Mouse (Mus musculus) spleen, adult 10 weeks (tissue): ENCODE data around the gene Hnrnpc. TPM values are rescaled to one million over a fixed set of nuclear protein-coding genes. Genes with fewer than 3 reads are reported as not detected.

ENCODE experiments used
- polyA plus RNA-seq: library from polyadenylated mRNA; stranded (reverse); fragments of 350-450 nt; fragmentation: Illumina TruSeq; extraction: RNeasy Lipid Tissue Mini Kit (QIAGEN cat#74804); gene quantifications from one replicate; pipeline ENCODE4 v1.2.3, GENCODE M21; 2015; ENCODE audit warnings: low replicate concordance; ENCODE audit not compliant: insufficient read depth

Gene Hnrnpc
- polyA plus RNA-seq = 497 TPM

GRCm38 (mm10) chr14:52103856-52104676, at the start of gene Hnrnpc:
TSS of gene Hnrnpc (minus strand) at chr14:52104028.

DNA sequence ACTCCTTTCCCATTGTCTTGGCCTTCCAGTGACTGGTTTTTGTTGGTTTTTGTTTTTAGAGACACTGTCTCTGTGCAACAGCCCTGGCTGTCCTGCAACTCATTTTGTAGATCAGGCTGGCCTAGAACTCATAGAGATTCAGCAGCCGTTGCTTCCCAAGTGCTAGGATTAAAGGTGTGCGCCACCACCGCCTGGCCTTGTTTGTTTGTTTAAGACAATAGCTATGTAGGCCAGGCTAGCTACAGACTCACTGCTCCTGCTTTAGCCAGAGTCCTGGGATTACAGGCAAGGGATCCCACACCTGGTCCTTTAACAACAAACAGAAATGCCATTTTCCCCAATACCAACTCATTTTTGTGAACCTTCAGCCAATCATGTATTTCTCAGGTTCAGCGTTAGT, 6.5 kb upstream of the Hnrnpc start, which contains the start of gene Rpgrip1:
Rpgrip1 (plus strand) TSS at position 359 of the 400 bp plus-strand sequence.

GRCm38 (mm10) chr14:52042359-52042758, 61.5 kb downstream of the Hnrnpc start, which contains the start of gene Olfr221:
TSS of gene Olfr221 (minus strand) at chr14:52042459.

Other genes with a start within 250 kb of the Hnrnpc start
- 32.9 TPM for gene Mettl17, start 219.2 kb downstream of the Hnrnpc start, polyA plus RNA-seq
- 1.8 TPM for gene Slc39a2, start 211.1 kb downstream of the Hnrnpc start, polyA plus RNA-seq
- 27.2 TPM for gene Ndrg2, start 189.9 kb downstream of the Hnrnpc start, polyA plus RNA-seq
- gene Tppp2, start 185.6 kb downstream of the Hnrnpc start, polyA plus RNA-seq = not detected
- not detected for gene Rnase13, start 181.3 kb downstream of the Hnrnpc start, polyA plus RNA-seq
- 11.0 TPM for gene Arhgef40, start 119.3 kb downstream of the Hnrnpc start, polyA plus RNA-seq
- not detected for gene Tmem253, start 88.4 kb downstream of the Hnrnpc start, polyA plus RNA-seq
- 3.4 TPM for gene Zfp219, start 83.3 kb downstream of the Hnrnpc start, polyA plus RNA-seq
- gene Olfr221, start 61.6 kb downstream of the Hnrnpc start, polyA plus RNA-seq = not detected
- gene Rpgrip1, start 6.7 kb upstream of the Hnrnpc start, polyA plus RNA-seq = 44.6 TPM
- 85.9 TPM for gene Supt16, start 93.4 kb upstream of the Hnrnpc start, polyA plus RNA-seq
- 138 TPM for gene Chd8, start 153.8 kb upstream of the Hnrnpc start, polyA plus RNA-seq
- gene Tox4, start 175.1 kb upstream of the Hnrnpc start, polyA plus RNA-seq = 54.8 TPM
- 21.4 TPM for gene Rab2b, start 175.5 kb upstream of the Hnrnpc start, polyA plus RNA-seq
- gene Mettl3, start 201.1 kb upstream of the Hnrnpc start, polyA plus RNA-seq = 104 TPM
- 5.9 TPM for gene Sall2, start 224.7 kb upstream of the Hnrnpc start, polyA plus RNA-seq